Mouse (Mus musculus): Measurements from ENCODE around the gene Cep295nl.
"Not testable (repeated sequence)": the region's sequence is repeated elsewhere in the genome, so short reads cannot be mapped to it uniquely, and the experiment has no call there.

The Cep295nl gene

DNA sequence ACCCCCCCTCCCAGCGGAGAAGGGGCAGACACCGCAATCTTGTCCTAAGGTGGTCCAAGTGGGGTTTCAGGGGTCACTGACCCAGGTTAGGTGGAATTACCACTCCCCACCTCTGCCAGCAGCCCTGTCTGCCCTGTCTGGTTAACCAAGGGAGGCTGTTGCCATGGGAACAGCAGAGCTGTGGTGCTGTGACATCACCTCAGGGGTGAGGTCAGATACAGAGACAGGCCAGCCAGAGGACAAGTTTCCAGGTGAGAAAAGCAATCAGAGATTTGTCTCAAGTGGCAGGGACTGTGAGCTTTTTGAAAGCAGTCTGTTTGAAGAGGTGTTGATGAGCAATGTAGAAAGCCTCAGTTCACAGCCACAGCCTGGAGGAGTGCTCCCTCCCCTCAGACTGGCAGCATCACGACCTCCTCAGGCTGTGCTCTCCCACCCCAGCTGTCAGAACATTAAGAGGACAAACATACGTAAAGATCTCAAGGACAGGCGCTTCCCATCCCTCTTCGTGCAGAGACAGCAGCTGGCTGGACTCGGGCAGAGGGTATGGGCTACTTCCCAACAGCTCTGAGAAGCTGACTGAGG, at the start of gene Cep295nl:
Cep295nl (minus strand) TSS at position 101 of the 582 bp plus-strand sequence.
- no peak for DNase-seq (ENCODE audit: low read depth, low spot score)

DNA sequence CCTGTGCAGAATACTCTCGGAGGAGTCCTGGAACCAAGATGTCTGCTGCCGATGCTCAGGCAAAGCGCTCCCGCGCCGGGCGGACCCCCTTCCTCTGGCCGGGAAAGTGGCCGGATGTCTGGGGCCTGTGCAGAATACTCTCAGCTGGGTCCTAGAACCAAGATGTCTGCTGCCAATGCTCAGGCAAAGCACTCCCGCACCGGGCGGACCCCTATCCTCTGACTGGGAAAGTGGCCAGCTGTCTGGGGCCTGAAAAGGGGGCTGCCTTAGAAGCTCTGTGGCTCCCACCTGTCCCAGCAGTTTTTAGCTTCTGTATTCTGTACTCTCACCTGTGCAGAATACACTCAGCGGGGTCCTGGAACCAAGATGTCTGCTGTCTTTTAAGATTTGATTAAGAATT, 45.5 kb upstream of the Cep295nl start:
- DNase-seq (ENCODE audit: low read depth, low spot score): not testable (repeated sequence)

DNA sequence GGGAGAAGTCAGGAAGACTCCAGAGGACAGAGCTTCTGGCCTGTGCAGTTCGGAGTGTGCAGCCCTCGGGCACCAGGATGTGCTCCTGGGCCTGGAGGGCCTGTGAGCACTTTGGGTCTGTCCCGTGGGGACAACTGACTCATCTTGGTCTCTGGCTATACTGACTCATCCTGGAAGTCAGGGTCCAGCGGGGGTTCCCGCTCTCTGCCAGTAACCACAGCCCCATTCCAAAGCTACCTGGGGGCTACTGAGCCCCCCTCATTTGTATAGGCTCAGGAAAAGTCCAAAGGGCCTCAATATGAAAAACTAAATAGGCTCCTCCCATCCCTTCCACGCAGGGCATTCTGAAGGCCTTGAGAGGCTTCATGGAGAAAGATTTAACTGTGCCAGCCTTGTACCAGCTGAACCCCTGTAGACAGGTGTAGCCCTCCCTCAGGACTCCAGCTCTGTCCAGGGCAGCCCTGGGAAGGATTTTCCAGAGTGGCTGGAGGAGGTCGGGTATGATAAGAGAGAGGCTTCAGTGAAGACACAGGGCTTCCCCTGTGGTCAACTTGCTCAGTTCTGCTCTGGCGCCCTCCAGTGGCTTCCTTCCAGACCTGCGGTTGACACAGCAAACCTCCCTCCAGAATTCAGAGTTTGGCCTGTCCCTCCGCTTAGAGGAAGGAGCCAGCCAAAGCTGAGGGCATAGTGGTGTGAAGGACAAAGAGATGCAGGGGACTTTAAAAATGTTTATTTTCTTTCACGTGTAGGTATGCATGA, 37.1 kb upstream of the Cep295nl start:
- DNase-seq (ENCODE audit: low read depth, low spot score): no peak

- DNase-seq (ENCODE audit: low read depth, low spot score): no peak
Observed at GRCm38 (mm10) chr11:118378656-118379055, 36.4 kb upstream of the Cep295nl start.

DNA sequence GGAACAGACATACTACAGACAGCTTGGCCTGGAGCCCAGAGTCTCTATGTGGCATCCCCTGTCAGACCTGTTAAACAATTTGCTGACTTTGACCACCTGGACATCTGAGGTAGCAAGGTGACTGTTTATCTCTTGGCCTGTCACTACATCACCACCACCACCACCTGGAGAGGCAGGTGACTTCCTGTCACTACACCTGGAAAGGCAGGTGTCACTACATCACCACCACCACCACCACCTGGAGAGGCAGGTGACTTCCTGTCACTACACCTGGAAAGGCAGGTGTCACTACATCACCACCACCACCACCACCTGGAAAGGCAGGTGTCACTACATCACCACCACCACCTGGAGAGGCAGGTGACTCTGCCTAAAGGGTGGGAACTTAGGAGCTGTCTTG, 34.0 kb upstream of the Cep295nl start:
- DNase-seq (ENCODE audit: low read depth, low spot score): not testable (repeated sequence)

DNA sequence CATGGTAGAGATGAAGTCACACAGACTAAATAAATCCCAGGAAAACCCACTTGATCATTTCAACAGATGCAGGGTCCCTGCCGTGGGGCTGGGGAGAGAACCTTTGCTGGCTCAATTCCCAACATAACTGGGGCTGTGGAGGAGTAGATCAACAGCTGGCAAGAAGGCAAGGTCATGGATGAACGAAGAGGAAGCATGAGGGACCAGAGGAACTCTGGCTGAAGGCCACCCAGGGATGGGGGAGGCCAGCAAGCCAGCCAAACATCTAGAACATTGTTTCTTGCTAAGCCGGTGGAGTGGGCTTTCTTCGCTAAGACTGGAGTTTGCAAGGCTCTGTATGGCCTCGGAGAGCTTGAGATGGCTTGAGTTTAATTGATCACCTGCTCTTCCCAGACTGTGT, 33.6 kb upstream of the Cep295nl start:
- DNase-seq (ENCODE audit: low read depth, low spot score): no peak

DNA sequence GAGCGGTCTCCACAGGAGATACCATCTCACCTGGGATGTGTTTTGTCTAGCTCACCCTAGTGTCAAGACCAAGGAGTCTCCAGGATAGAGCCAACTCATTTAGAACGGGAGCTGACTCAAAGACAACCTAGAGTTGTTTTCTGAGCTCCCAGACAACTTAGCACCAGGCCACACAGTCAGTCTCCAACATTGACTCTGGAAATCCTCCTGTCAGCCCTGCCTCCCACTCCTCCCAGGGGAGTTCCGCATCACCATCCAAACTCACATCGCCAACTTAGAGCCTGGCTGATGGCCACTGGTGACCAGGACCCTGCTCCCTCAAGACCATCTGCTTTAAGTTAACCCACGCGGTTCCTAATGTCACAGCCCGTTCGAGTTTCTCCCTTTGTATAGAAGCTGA, 33.2 kb upstream of the Cep295nl start:
- no peak for DNase-seq (ENCODE audit: low read depth, low spot score)

GRCm38 (mm10) chr11:118375006-118375405, 32.7 kb upstream of the Cep295nl start:
- no peak for DNase-seq (ENCODE audit: low read depth, low spot score)

DNA sequence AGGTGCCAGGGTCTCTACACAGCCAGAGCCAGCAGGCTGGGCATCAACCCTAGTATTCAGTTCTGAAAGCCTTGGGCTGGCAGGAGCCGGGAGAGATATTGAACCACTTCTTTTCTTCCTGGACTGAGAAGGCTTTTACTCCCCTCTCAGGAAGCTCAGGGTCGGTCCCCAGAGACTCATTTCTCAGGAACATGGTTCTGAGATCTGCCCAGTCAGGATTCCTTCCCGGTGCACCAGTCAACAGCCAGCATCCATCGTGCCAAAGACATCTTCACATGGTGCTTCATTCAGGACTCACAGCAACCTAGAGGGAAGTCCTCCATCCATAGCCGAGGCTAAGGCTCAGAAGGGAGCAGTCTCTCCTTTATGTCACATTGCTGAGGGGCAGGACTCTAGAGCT, 32.2 kb upstream of the Cep295nl start:
- DNase-seq (ENCODE audit: low read depth, low spot score): no peak

DNA sequence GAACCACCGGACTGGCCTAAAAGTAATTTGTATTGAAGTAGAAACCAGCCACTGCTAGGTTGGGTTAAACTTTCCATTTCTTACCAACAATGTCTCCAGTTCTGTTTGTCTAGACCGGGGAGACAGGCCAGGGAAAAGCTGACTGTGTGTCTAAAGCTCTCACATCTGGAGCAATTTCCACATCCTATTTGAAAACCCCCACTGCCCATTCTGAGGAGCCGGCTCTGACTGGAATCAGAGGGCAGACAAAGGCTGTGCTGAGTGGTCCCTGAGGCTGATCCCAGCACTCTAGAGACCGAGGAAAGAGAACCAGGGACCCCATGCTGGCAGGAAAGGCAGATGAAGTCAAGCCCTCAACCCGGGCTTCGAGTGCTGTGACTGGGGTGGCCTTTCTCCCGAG, 30.3 kb upstream of the Cep295nl start:
- no peak for DNase-seq (ENCODE audit: low read depth, low spot score)

DNA sequence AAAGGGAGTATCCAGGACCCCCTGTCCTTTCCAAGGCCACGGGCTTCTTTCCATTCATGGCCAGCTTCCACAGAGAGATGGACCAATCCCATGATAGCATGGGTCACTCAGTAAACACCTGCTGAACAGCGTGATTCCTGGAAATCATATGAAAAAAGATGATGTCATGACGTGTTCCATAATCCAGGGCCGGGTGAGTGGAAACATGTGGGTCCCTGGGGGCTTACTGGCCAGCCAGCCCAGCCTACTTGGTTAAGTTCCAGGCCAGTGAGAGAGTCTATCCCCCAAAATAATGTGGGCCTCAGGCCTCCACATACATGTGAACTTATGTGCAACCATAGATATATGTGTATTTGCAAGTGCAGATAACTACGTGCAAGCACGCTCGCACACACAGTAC, 29.6 kb upstream of the Cep295nl start:
- DNase-seq (ENCODE audit: low read depth, low spot score): no peak

GRCm38 (mm10) chr11:118369657-118370056, 27.4 kb upstream of the Cep295nl start:
- no peak for DNase-seq (ENCODE audit: low read depth, low spot score)

DNA sequence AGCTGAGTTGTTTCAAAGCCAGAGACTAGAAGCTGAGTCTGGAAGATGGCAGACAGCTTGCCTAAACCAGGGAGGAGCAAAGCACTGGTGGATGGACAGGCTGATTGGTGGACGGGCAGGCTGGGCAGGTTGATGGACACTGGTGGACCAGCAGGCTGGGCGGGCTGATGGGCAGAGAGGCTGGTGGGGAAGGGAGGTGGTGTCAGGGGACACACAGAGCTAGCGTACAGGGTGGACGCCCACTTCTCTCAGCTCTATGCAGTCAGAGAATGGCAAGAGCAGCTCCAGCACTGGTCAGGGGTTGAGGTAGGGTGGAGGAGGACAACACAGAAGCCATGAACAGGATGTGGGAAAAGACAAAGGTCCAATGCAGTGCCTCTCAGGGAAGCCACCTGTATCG, 27.0 kb upstream of the Cep295nl start:
- no peak for DNase-seq (ENCODE audit: low read depth, low spot score)

DNA sequence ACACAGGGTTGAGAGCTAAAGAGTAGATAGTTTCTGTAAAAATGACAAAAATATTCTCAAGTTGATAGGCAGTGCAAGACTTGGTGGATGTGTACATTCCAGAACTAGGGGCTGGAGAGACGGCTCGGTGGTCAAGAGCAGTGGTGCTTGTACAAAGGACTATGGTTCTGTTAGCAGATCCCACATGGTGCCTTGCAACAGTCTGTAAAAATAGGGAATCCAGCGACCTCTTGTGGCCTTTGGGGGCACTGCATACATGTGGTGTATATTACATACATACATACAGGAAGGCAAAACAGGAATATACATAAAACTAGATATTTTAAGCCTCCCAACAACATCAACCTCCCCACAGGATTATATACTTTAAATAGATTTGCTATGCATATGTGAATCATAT, 26.0 kb upstream of the Cep295nl start:
- DNase-seq (ENCODE audit: low read depth, low spot score): no peak

- DNase-seq (ENCODE audit: low read depth, low spot score): no peak
Observed at GRCm38 (mm10) chr11:118366559-118366958, 24.3 kb upstream of the Cep295nl start.

DNA sequence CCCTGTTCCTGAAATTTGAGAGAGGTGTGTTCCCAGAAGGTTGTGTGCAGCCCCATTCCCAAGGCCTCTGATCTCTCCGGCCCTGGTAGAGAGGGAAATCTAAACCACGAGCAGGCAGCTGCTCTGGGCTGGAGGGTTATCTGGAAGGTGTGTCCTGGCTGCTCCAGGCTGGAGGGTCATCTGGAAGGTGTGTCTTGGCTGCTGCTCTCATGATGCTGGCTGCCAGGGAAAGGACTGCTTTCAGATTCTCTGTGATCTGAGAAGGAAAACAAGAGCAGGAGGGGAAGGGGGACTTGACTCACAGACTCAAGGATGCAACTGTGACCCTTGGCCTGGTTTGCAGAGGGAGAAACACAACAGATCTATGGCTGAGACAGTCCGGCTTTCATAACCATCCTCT, 23.8 kb upstream of the Cep295nl start:
- DNase-seq (ENCODE audit: low read depth, low spot score): no peak

DNA sequence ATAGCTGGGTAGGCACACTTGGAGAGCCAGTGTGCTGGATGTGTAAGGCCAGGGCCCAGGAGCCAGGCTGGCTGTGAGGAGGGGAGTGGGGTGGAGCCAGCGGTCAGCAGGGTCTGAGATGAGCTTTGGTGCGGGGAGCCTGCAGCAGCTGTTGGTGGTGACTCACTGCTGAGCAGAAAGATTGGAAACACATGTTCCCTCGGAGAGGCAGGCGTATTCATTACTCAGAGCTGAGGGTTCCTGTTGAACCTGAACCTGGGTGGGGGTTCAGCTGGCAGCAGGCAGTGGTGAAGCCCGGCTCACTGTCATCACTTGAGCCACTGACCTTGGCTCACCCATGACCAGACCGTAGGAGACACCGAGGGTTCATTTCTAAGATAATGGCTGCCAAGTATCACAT, 22.9 kb upstream of the Cep295nl start:
- no peak for DNase-seq (ENCODE audit: low read depth, low spot score)

- no peak for DNase-seq (ENCODE audit: low read depth, low spot score)
Observed at GRCm38 (mm10) chr11:118364021-118364420, 21.7 kb upstream of the Cep295nl start.

DNA sequence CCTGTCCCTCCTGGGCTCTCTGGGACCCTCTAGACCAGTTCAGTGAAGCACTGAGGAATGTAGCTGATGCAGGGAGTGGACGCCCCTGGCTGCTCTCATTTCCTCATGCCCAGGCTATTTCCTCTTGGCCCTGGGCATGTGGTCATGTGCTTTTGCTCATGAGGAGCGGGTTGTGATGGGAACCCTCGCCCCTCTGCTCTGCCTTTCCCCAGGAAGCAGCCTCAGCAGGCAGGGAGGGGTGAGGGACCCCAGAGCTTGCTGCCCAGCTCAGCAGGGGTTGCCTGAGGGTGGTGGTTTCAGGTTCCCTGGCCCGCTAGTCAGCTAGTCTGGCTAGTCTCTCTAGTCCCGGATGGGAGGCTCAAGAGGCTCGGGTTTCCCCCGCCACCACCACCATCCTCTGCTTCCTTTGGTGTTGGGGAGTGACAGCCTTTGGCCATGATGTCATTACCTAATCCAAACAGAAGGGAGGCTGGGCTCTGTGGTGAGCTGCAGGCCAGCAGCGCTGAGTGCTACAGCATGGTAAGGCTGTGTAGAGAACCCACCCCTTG, 20.7 kb upstream of the Cep295nl start:
- DNase-seq (ENCODE audit: low read depth, low spot score): no peak

DNA sequence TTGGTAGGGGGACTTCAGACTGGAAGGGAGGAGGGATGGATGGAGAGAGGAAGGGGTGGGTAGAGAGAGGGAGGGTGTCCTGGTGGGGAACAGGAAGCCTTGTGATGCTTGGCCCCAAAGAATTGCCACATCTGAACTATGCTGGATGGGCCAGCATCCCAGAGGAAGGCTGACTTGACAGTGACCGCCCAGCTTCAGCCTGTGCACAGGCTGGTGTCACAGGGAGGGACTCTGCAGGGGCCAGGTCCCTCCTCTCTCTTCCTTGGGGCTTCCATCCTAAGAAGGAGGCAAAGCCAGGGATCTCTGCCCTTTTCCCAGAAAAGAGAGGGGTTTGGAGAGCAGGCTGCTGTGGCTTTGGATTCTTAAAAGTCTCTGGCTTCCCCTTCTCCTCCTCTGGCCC, 20.2 kb upstream of the Cep295nl start:
- no peak for DNase-seq (ENCODE audit: low read depth, low spot score)

DNA sequence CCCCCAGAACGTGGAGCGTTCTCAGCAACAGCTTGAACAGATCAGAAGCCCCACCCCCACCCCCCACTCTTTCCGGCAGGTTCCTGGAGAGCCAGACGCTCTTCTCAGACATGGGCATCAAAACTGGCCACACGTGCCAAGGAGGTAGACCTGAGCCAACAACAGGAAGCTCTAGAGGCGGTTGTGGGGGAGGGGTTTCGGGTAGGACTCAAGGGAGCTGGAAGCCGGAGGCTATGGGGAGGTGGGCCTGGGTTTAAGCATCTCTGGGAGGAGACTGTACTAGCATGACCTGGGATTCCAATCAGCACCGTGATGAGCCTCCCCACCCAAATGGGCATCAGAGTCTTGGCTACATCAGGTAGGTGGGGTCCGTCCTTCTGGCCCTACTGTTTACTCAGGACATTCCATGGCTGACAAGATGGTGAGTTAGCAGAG, 18.6 kb upstream of the Cep295nl start:
- no peak for DNase-seq (ENCODE audit: low read depth, low spot score)

- no peak for DNase-seq (ENCODE audit: low read depth, low spot score)
Observed at GRCm38 (mm10) chr11:118360491-118360890, 18.2 kb upstream of the Cep295nl start.

DNA sequence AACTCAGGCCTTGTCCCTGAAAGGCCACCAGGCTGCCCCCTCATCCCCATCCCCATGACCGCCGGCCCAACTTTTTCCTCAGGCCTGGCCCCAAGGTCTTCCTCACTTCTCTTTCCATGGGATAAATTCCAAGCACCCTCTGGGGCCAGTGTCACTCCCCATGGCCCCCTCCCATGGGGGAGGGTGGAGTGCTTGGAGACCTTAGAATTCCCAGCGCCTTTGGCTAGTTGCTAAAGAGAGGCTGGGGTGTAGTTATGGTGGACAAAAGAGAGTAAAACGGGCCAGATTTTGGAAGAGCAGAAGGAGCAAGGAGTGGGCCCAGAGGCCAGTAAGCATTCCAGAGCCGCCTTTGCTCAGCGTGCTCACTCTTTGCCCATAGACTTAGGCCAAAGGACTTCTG, 13.3 kb upstream of the Cep295nl start, which contains the start of gene Timp2:
Timp2 (minus strand) TSS at position 101 of the 400 bp plus-strand sequence.
- DNase-seq (ENCODE audit: low read depth, low spot score): no peak

Measured in brain, embryonic 18.5 days (tissue).